Mouse (Mus musculus) ovary, adult 18-20 months (tissue): ENCODE data around the gene Npepps.

Experiments
- DNase-seq: peaks from one replicate; pipeline ENCODE4 v3.0.0; 2022; ENCODE audit warnings: low spot score, mixed read lengths

Gene Npepps

DNA sequence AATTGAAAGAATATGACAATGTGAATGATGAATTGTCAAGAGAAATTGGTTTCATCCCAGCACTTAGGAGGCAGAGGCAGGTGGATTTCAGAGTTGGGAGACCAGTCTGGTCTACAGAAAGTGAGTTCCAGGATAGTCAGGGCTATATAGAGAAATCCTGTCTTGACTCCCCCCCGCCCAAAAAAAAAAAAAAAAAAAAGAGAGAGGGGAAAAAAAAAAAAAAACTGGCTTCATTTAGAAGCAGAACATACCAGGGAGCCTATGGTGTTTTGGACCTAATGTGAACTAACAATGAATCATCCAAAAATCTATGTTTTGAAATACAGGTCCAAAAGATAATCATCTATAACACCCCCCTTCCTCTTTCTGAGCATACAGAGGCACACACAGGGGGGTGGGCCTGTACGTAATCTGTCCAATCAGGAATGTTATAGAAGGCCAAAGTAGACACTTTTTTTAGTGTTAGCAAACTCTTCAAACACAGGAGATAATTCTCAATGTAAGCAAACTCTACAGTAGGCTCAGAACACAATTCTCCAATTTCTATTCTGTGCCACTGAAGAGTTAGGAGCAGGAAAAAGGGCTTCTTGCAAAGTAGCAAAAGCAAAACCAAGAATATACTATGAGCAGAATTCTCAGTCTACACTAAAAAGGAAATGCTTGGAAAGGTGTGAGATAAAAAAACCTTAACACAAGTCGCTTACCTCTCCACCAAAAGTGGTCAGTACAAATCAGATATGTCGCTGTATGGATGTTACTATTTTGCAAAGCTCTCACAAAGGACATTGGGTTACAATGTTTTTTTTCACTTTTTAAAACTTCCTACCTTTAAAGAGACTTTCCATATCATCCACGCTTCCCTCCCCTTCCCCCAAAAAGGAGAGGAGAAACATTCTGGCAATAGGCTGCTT, 94.5 kb downstream of the Npepps start:
- no peak for DNase-seq

DNA sequence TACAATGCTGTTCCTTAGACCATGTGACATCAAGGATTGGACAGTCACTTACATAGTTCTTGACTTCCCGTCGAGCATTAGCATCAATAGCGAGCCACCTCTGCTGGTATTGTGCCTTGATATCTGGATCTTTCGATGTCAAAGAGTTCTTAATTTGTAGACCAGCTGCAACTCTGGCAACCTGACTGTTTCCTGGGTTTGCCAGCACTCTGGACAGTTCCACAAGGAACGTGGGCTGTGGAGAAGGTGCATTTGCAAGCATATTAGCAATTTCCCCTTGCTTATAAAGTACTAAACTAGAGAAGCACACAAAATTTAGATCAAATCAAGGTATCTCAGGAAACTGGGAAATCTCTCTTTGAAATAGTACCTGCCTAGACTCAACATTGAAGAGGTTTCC, 95.6 kb downstream of the Npepps start:
- no peak for DNase-seq

DNA sequence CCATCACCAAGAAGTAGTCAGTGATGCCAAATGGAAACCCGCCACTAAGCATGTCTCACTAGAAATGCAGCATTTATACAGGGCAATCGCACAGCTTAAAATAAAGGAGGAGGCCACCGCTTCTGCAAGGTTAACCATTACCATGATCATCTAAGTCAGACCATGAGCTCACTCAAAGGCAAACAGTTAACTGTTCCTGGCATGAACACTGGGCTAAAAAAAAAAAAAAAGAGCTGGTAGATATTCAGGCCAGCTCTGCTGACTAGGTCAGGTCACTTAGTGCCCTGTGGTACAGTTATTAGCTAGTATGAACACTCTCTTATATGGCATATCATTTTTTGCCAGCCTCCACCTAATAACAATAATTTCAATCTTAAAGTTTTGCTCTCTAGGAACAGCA, 98.0 kb downstream of the Npepps start:
- no peak for DNase-seq

DNA sequence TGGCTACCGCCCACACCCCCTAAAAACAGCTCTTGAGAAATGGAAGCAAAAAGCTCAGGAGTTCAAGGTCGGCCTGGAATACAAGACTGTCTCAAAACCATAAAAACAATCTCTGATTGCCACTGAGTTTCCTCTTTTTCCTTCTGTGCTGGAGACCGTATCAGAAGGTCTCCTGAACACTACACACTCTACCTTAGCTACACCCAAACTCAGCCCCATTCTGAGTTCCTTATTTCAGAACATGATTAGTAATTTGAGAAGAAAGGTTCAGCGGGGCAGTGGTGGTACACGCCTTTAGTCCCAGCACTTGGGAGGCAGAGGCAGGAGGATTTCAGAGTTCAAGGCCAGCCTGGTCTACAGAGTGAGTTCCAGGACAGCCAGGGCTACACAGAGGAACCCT, 99.4 kb downstream of the Npepps start:
- DNase-seq = no peak

DNA sequence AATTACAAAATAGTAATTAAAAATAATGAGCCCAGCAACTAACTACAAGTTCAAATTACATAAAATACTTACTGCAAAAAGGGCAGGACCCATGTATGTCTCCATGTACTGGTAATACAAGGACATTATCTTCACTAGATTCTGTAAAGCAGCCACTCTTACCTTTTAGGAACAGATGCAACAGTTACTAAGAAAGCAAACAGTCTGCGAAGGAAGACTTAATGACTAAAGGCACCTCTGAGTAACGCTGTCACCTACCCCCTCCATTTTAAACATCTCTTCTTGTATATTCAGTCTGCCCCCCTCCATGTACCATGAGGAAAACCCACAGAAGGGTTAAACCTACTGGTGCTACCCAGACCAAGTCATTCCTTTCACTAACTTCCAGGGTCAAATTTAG, 102.2 kb downstream of the Npepps start:
- DNase-seq = no peak

DNA sequence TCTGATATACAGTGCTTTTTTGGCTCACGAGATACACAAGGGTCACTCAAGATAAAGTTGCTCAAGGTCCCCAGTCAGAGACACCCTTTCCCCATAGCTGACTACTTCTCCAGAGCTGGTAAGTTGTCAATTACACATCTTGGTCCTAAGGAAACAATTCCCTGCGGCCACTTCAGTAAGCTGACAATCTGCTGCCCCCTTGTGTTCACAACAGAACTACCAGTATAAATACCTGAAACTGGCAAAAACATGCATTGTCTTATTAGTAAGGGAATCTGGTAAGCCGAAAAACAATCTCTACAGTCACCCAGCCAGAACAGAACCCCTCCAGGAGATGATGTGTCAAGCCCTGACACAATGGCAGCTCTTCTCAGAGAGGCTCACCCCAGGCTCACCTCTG, 103.6 kb downstream of the Npepps start:
- no peak for DNase-seq

DNA sequence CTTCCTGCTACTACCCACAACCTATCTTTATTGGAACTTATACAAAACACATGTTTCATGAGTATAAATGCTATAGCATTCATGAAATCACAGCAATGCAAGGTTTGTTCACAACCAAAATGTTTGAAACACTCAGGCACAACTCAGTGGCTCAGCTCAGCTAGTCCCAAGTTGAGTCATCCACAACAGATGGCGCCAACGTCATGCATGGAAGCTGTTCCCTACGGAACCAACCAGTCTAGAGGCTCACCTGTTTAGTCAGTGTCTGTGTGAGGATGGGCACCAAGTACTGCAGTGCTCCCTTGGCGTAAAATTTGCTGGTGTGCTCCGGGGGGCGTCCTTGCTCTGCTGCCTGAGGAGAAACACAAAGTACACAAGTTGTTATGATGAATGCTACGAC, 104.9 kb downstream of the Npepps start:
- DNase-seq = no peak

DNA sequence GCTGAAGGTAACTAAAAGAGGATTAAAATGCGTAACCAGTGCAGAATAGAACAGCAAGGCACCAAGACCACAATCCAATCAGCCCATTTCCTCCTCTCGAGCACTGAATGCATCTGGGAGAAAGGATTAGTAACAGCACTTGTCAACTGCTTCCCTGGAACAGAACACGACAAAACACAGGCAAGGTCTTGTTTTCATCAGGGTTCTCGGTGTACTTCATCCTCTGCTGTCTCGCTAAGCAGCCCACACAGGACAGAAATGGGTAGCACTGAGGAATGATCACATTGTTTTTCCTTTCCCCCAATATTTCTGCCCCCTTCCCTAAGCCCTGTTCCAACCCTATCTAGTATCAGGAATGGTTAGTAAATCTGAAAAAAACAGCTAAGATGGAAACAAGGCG, 120.1 kb downstream of the Npepps start:
- DNase-seq = no peak

DNA sequence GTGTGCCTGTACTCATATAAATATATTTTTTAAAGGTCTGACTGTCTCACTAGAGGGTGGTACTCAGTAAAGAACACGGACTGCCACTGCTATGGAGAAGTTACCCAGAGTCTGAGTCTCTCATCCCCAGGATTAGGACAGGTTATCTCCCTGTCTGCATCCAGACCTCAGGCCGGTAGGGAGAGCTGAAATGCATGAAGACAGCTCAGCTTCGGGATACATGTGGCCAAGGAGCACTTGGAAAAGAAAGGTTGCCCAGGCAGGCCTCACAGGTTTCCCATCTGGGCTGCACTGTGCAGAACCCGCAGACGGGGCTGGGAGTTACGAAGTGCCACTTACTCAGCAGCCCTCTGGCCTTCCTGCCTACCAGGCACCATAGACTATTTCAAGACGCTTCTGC, 123.4 kb downstream of the Npepps start:
- DNase-seq = no peak
